11 mouse cellular contexts compared by ENCODE assay signal in genomic region chr3:22551516-22551915, GRCm38 (mm10).
A peak's percentile ranks its signal among the peaks of the same experiment; 100 is the strongest.
DNase-seq lines count a peak whose midpoint lies in the region; ATAC-seq lines count a peak whose summit lies in the region.
"Had no signal": no experiment of that assay in that cellular context is flagged by ENCODE, and none has a peak within 500 bp of the region (broad histone marks: within the 10 kb centered on the region; RNA-seq: fewer than 3 reads in every experiment).

No protein-coding gene starts in this region.

- WGBS in hindbrain, embryonic 16.5 days: 61% methylated on average over 5 of the region's 5 CpGs
- WGBS in hindbrain, embryonic 11.5 days: 85% methylated on average over 5 of the region's 5 CpGs

- H3K4me1 ChIP-seq in hindbrain, embryonic 16.5 days (ENCODE audit: control insufficient read depth, insufficient read depth, low read depth, low read length): no peaks in the 10 kb centered on the region
- H3K4me1 ChIP-seq in hindbrain, embryonic 11.5 days (replicated peaks; ENCODE audit: control insufficient read depth, insufficient read depth, low read length): no peaks in the 10 kb centered on the region
- H3K4me1 ChIP-seq: lung, embryonic 15.5 days had no signal

- no peak overlapping the region for H3K9ac ChIP-seq in hindbrain, embryonic 16.5 days (ENCODE audit: low read depth, low read length)
- no peak overlapping the region for H3K9ac ChIP-seq in hindbrain, embryonic 11.5 days (ENCODE audit: low read depth, low read length)
- H3K9ac ChIP-seq: lung, embryonic 15.5 days had no signal

- DNase-seq in hindbrain, embryonic 11.5 days (ENCODE audit: low spot score): no peak
- DNase-seq in frontal cortex, postnatal 14 days (ENCODE audit: low spot score in 2 of 2): peak; percentile 41 to 59
- DNase-seq in left cerebral cortex, adult 11 months (ENCODE audit: low spot score): peak; percentile 25
- DNase-seq in right cerebral cortex, postnatal 25 days: peak; percentile 70
- DNase-seq in heart, adult 9 months (ENCODE audit: low spot score in 2 of 2): no peak
- DNase-seq in adrenal gland, adult 18-20 months (ENCODE audit: low spot score in 2 of 2): no peak
- DNase-seq: cerebellum, adult 2 months; thymus, adult 18-20 months had no signal

- H3K4me2 ChIP-seq in hindbrain, embryonic 16.5 days (ENCODE audit: low read length): no peak overlapping the region
- H3K4me2 ChIP-seq in hindbrain, embryonic 11.5 days (replicated peaks; ENCODE audit: low read depth, low read length): no peak overlapping the region
- H3K4me2 ChIP-seq: lung, embryonic 15.5 days had no signal

- no peak overlapping the region for H3K4me3 ChIP-seq in hindbrain, embryonic 16.5 days (ENCODE audit: low read length)
- H3K4me3 ChIP-seq in hindbrain, embryonic 11.5 days (ENCODE audit: low read depth, low read length): no peak overlapping the region
- H3K4me3 ChIP-seq: lung, embryonic 15.5 days; myocyte had no signal

- H3K9me3 ChIP-seq in hindbrain, embryonic 16.5 days (ENCODE audit: control insufficient read depth, low read length): no peaks in the 10 kb centered on the region
- no peaks in the 10 kb centered on the region for H3K9me3 ChIP-seq in hindbrain, embryonic 11.5 days (ENCODE audit: control insufficient read depth, low read length)
- H3K9me3 ChIP-seq: lung, embryonic 15.5 days had no signal

- peak; percentile 63; the same call in 1 of the 2 replicates for ATAC-seq in hindbrain, embryonic 16.5 days
- no peak for ATAC-seq in hindbrain, embryonic 11.5 days (ENCODE audit: low FRiP score)

- no peak overlapping the region for H3K27ac ChIP-seq in hindbrain, embryonic 16.5 days (ENCODE audit: low read depth, low read length)
- H3K27ac ChIP-seq in hindbrain, embryonic 11.5 days (ENCODE audit: low read depth, low read length): no peak overlapping the region
- H3K27ac ChIP-seq: lung, embryonic 15.5 days had no signal

- H3K36me3 ChIP-seq in hindbrain, embryonic 16.5 days (ENCODE audit: control insufficient read depth, insufficient read depth, low read length): no peaks in the 10 kb centered on the region
- H3K36me3 ChIP-seq in hindbrain, embryonic 11.5 days (ENCODE audit: control insufficient read depth, insufficient read depth, low read length): no peaks in the 10 kb centered on the region
- H3K36me3 ChIP-seq: lung, embryonic 15.5 days had no signal

- H3K27me3 ChIP-seq in hindbrain, embryonic 16.5 days (replicated peaks; ENCODE audit: control insufficient read depth, insufficient read depth, low read length): no peaks in the 10 kb centered on the region
- no peaks in the 10 kb centered on the region for H3K27me3 ChIP-seq in hindbrain, embryonic 11.5 days (ENCODE audit: control insufficient read depth, insufficient read depth, low read length)
- H3K27me3 ChIP-seq: lung, embryonic 15.5 days had no signal

Comparison
In these comparisons a context has a peak if more than half of its experiments do, and no peak if none do; other contexts are left out.
1. DNase-seq: peak in frontal cortex, postnatal 14 days (2 of 2), left cerebral cortex, adult 11 months (single experiment) and right cerebral cortex, postnatal 25 days (single experiment); none in hindbrain, embryonic 11.5 days (single experiment), heart, adult 9 months (0 of 2) and adrenal gland, adult 18-20 months (0 of 2).